Mouse (Mus musculus) frontal cortex, postnatal 36 days (tissue): ENCODE results near the gene Selenon.
"Not testable (repeated sequence)": the region's sequence is repeated elsewhere in the genome, so short reads cannot be mapped to it uniquely, and the experiment has no call there.

Experiments used
- DNase-seq, 2 experiments: peaks; one replicate each; pipeline ENCODE4 v3.0.0; 2022; ENCODE audit warnings: low spot score in 2 of 2

Gene Selenon

DNA sequence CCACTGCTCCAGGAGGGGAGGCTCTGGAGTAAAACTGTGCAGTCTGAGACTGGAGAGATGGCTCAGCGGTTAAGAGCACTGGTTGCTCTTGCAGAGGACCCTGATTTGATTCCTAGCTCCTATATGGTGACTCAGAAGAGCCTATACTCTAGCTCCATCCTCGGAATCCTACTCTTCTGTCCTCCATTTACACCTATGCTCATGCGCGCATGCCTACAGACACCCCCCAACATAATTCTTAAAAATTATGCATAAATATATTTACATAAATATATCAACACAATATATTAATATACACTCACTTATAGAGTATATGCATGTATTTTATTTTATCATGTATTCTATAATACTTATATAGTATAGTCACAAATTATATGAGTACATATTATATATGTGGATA is 41.6 kb downstream of the Selenon start:
- DNase-seq: no peak

DNA sequence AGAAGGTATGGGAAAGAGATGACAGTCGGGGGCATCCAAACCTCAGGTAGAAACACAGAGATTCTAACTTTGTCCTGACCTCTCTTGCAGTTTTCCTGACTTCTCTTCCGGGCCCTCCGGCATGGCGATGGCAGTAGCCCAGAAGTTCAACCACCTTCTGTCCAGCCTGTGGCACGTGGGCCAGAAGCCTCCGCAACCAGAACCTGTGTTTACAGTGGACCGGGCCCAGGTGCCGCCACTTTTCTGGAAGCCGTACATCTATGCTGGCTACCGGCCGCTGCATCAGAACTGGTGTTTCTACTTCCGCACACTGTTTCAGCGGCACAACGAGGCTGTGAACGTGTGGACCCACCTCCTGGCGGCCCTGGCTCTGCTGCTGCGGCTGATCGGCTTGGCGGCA is 45.3 kb downstream of the Selenon start:
- DNase-seq: no peak

DNA sequence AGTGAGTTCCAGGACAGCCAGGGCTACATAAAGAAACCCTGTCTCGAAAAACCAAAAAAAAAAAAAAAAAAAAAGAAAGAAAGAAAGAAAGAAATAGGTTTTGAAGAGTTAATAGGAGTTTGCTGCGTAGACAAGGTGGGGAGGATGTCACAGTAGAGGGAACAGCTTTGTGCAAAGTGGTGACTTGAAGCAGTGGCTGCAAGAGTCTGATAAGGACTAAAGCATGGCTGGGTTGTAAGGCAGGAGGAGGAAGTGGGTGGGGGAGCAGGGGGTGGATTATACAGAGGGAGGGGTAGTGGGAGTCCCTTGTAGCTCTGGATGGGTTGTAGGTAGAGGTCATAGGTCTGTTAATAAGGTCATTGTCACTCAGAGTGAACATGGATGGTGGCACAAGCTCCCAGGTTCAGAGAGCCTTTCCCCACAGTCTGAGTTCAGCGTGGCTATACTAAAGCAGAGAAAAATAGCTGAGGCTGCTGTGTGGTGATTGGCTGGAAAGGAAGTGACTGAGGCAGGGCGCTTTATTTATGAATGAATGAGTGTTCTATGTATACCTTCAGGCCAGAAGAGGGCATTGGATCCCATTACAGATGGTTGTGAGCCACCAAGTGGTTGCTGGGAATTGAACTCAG is 45.9 kb downstream of the Selenon start:
- no peak for DNase-seq

DNA sequence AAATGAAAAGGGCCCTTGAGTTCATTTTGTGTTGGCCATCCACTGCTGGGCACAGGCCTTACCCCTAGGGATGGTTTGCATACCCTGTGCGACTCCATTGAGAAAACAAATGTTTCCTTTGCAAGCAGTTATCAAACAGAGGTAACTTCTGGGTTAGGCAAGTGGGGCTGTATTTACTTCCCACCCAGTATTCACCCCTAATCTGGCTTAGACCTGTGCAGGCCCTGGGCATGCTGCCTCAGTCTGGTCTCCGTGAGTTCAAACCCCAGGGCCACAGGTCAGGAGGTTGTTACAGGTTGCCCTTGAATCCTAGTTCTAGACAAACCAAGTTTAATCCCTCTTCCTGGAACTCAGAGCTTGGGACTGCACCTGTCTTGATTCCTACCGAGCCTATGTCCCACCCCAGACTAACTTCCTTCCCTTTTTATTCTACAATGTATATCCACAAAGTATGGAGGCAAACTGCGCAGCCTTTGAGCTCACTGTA is 46.6 kb downstream of the Selenon start:
- no peak for DNase-seq

DNA sequence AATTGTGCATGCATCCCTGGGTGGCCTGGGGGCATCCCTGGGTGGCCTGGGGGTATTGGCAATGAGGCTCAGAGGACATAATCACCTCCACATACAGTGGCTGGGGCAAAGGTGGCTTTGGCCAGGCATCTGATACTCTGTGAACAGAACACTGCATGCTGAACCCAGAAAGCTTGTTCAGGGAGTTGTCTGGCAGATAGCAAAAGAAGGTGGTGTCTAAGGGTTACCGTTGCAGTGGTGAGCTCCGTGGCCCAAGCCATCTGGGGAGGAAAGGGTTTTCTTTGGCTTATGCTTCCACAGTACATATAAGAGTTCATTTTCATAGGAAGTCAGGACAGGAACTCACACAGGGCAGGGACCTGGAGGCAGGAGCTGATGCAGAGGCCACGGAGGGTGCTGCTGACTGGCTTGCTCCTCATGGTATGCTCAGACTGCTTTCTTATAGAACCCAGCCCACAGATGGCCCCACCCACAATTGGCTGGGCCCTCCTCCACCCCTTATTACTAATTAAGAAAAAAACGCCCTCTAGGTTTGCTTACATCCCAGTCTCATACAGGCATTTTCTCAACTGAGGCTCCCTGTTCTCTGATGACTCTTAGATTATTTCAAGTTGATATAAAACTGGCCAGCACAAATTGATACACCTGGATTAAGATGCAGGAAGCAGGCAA is 48.1 kb downstream of the Selenon start:
- no peak for DNase-seq

DNA sequence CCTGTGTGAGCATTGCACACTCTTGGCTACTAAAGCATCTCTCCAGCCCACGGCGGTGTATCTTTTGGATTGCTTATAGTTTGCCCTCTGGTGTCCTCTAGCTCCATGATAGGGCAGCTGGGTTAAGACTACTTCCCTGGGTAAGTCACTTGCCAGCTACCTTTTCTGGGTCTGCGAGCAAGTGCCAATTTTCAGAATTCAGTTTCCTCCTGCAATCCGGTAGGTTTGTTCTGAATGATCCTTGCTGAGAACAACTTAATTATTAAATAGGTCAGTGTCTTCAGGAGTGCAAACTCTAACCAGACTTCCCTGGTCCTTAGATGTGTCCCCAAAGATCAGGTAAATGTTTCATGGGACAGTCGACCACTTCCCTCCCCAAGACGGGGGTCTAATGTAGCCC is 50.9 kb downstream of the Selenon start:
- no peak for DNase-seq

DNA sequence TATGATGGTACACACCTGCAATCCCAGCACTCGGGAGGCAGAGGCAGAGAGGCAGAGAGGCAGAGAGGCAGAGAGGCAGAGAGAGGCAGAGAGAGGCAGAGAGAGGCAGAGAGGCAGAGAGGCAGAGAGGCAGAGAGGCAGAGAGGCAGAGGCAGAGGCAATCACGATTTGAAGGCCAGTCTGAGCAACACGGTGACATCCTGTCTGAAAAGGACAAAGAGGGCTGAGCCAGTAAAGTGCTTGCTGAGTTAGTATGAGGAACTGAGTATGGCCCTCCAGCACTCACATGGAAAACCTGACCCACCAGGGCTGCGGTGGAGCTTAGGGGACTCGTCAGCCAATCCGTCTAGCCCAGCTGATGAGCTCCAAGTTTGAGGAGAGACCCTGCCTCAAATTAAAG is 53.0 kb downstream of the Selenon start:
- not testable (repeated sequence) for DNase-seq

DNA sequence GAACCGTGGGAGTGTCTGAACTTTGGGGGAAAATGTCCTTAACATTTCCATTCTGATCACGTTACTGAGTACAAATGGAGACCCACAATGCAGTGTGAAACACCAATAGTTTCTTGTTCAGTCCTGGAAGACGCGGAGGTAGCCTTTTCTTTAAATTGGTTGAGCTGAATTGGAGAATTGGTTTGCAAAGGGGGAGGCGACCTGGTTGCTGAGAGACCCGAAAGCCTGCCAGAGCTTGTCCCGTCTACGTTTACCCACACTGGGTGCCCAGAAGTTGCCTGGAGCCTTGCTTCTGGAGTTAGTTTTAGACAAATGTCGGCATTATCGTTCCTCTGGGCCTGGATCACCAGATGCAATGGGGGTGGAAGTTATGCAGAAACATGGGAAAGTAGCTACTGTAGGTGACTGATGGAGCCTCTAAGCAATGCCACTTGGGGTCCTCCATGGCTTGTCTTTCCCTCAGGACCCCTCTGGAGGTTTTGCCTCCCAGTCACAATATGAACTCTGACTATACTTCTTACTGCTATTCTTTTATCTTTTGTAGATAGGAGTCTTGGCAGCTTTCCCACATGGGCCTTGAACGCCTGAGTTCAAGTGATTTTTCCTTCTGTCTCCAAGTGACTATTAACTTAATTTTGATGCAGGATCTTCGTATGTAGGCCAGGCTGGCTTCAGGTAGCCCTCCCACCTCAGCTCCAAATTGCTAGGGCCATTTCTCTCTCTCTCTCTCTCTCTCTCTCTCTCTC is 53.8 kb downstream of the Selenon start:
- peak in 1 of 2 experiments; percentile 68 for DNase-seq

DNA sequence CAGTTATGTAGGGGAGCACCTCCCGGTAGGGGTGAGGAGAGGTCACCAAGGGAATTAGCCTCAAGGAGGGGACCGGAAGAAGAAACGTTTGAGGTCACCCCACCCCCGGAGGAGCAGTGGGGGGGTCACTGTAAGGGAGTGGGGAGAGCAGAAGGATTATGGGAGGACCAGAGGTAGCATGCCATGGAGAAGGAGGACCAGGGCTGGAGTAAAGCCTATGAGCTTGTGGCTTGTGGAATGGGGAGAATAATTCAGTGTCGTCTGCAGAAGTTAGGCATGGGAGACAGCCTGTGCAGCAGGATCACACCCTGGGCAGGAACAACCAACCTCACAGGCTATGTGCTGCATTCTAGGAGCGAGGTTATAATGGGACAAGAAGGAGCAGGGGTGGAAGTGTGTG is 54.7 kb downstream of the Selenon start:
- no peak for DNase-seq

DNA sequence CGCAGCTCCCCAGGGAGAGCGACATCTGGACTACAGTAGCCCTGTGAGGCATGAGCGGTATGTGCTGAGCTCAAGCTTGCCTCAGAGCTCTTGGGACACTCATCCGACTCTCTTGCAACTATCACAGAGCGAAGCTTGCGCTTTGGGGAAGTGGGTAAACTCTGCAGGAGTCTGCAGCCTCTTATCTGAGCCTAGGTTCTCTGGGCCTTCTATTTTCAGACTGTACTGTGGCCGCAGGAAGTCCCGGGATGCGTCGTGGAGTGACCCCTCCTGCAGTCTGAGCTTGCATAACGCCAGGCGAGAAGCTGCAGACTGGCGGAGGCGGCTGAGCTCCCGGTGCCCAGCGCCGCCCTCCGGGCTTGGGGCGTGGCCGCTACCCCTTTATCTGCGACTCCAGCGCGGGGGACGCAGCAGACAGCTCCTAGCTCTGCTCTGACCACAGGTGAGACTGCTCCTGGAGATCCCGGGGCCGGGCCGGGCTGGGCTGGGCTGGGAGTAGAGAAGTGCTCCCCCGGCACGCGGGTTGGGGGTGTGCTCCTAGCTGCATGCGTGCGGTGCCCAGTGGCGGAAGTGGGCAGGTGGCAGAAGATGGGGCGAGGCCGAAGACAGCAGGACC is 55.3 kb downstream of the Selenon start, which contains the start of gene Paqr7:
Gene Paqr7 (plus strand): TSS at position 103 of the 616 bp plus-strand sequence.
- peak; percentile 80 to 87 for DNase-seq

DNA sequence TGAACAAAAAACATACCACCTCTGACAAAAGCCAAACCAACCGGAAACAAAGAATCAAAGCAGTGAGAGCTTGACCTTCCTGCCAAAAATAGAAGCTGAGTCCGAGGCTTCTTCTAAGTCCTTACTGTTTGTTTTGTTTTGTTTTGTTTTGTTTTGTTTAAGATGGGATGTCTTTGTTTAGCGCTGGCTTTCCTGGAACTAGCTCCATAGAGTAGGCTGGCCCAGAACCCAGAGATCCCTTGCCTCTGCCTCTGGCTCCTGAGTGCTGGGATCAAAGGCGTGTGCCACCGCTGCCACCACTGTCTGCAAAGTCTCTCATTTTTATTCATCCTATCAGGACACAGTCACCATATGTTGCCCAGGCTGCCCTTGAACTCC is 56.4 kb downstream of the Selenon start:
- no peak for DNase-seq

DNA sequence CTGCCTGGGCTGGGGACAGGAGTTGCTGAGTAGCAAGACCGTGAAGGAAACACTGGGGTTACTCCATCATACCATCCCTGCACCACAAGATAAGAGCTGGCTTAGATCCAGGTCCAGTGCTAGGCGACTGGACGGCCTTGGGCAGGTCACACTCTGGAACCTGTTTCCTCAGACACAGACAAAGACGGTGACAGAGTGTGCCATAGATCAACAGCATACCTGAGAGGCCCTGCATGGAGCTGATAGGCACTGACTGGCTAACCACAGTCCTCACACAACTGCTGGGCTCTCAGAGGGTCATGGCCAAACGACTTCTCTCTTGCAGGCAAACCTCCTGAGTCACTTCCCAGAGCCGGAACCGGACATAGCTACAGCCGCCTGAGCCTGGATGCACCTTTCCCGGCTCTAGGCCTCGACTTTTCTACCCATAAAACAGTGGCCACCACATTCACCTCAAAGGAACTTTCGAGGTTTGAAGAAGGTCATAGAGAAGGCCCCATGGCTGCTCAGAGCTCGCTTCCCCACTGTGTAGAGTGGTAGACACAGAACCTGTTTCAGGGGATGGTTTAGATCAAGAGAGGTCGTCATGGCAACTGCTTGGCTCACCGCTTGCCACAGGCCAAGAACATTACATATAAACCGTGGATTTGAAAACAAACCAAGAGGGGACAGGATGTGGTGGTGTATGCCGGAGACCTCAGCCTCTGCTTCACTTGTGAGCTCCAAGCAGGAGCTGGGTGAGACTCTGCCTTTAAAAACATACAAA is 57.0 kb downstream of the Selenon start:
- no peak for DNase-seq

DNA sequence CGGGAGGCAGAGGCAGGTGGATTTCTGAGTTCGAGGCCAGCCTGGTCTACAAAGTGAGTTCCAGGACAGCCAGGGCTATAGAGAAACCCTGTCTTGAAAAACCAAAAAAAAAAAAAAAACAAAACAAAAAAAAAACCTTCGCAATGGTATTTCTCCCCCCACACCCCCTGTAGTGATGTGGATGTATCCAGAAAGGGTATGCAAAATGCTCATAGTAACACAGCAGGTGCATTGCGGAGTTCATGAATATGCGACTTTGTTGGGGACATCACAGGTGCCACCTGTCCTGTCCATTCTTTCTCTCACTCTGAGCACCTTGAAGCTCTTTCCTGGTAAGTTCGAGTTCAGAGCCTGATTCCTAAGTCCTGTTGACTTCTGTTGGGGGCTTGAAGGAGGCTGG is 57.8 kb downstream of the Selenon start:
- not testable (repeated sequence) for DNase-seq

DNA sequence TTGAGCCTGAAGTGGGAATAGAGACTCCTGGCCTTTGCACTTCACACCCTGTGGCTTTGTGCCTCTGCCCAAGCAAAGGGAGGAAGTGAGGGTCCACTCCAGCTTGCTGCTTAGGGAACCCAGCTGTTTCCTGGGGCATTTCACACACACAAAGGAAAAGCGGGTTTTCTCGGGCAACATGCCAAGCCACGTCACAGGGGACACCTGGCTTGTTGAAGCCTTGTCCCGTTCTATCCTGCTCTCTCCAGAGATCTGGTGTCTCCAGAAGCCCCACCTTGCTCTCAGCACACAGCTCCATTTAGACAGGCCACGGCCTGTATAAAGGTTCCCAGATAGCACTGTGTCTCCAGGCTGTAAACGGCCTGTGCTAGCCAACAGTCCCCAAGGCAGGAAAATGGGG is 60.2 kb downstream of the Selenon start:
- no peak for DNase-seq

DNA sequence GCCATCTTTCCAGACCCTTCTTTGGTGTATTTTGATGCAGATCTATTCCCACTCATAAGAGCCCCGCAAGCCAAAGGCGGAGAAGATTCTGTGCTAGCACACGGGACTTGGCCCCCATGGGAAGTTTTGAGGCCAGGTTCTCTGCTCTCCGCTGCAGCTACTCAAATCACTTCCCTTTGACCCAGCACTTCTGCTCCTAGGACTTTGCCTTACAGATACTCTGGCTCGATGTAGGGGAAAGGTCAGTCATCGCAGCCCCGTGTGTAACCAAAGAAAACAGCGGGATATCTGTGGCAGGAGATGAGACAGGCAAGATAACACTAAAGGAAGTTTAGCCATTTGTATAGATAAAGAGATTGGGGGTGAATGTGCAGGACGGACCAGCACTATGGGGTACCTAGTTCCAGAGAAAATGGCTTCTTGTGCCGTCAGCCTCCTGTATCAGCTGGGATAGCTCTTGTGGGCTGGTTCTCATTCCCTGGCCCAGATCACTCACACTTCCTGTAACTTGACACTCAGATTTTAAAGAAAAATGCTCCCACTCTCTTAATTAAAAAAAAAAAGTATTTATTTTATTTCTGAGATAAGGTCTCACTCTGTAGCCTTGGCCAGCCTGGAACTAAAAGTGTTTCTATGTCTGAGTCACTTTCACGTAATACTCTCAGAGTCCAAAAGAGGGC is 61.8 kb downstream of the Selenon start:
- no peak for DNase-seq

DNA sequence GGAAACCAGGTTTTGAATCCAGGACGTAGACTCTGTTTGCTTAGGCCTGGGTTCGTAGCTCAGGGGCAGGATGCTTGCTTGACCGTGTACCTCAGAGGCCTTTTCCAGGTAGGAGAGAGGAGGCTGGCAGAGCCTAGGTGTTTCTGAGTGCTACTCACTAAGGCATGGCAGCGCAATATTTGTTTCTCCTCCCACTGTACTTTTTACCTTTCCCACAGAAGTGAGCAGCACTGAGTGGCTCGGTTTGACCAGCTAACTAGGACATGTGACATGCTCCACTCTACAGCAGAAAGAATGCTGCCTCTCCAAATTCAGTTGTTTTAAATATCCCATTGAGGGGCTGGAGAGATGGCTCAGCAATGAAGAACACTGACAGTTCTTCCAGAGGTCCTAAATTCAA is 63.8 kb downstream of the Selenon start:
- no peak for DNase-seq
